Mouse (Mus musculus) midbrain, embryonic 11.5 days (tissue): ENCODE results near the gene Cd52. TPM values are rescaled to one million over a fixed set of nuclear protein-coding genes. Genes with fewer than 3 reads are reported as not detected.

ENCODE experiments used
- ATAC-seq: fragments of 200-750 bp; cut with Nextera tagmentation; 2 replicates; pipeline ENCODE4 v1.8.0; 2017; ENCODE audit warnings: moderate TSS enrichment, moderate library complexity; ENCODE audit not compliant: low FRiP score
- DNase-seq: peaks from one replicate; pipeline ENCODE4 v3.0.0; 2015; ENCODE audit warnings: low spot score; ENCODE audit errors: missing footprints
- H3K27ac ChIP-seq: fragments of 300-500 bp; sonication (generic); 2 replicates; pipeline ENCODE4 v1.5.1; 2014; ENCODE audit warnings: low read depth, low read length
- H3K27me3 ChIP-seq: fragments of 300-500 bp; sonication (generic); 2 replicates; pipeline ENCODE4 v1.6.1; 2014; ENCODE audit warnings: mild to moderate bottlenecking, low read length, moderate library complexity, mixed read lengths; ENCODE audit not compliant: control insufficient read depth, insufficient read depth
- H3K36me3 ChIP-seq: fragments of 300-500 bp; sonication (generic); 2 replicates; pipeline ENCODE4 v1.6.1; 2014; ENCODE audit warnings: mild to moderate bottlenecking, low read length, moderate library complexity, mixed read lengths; ENCODE audit not compliant: control insufficient read depth, insufficient read depth
- H3K4me1 ChIP-seq: fragments of 300-500 bp; sonication (generic); 2 replicates; pipeline ENCODE4 v1.6.1; 2014; ENCODE audit warnings: low read length; ENCODE audit not compliant: control insufficient read depth, insufficient read depth
- H3K4me2 ChIP-seq: fragments of 300-500 bp; sonication (generic); 2 replicates; pipeline ENCODE4 v1.6.1; 2014; ENCODE audit warnings: mild to moderate bottlenecking, moderate library complexity
- H3K4me3 ChIP-seq: fragments of 300-500 bp; sonication (generic); 2 replicates; pipeline ENCODE4 v1.5.1; 2014; ENCODE audit warnings: low read depth, low read length
- H3K9ac ChIP-seq: fragments of 300-500 bp; sonication (generic); 2 replicates; pipeline ENCODE4 v1.6.1; 2014; ENCODE audit warnings: low read length
- H3K9me3 ChIP-seq: fragments of 300-500 bp; sonication (generic); 2 replicates; pipeline ENCODE4 v1.6.1; 2016; ENCODE audit warnings: low read length; ENCODE audit not compliant: control insufficient read depth
- WGBS: fragments of 180-500 bp; shearing (Covaris S2); extraction: QIAGEN DNeasy Blood & Tissue Kit; methylation state at CpG from one replicate; pipeline ENCODE4 v1.1.7; 2014; 5-methylcytosine and 5-hydroxymethylcytosine counted together
- polyA plus RNA-seq: library from polyadenylated mRNA; unstranded; fragments of >200 nt; fragmentation: Nextera tagmentation; extraction: Ambion mirVana; gene quantifications from 2 replicates; pipeline ENCODE4 v1.2.1, GENCODE M21; 2014

Gene Cd52
- polyA plus RNA-seq, 1 experiment from 2014 or later = 4.3 TPM

- Histone ChIP-seq H3K9ac (no peak overlapping the region), H3K36me3 (no peaks in the 10 kb centered on the region), H3K4me3 (no peak overlapping the region), H3K9me3 (no peaks in the 10 kb centered on the region), H3K4me2 (no peak overlapping the region), H3K27ac (no peak overlapping the region), H3K27me3 (peaks cover 6% of the 10 kb centered on the region), H3K4me1 (peaks cover 3% of the 10 kb centered on the region; the same call in 1 of the 2 replicates)
- ATAC-seq (no peak), DNase-seq (no peak)
- WGBS = 93% methylated on average over 8 of the region's 8 CpGs
Observed at GRCm38 (mm10) chr4:134067383-134067782, 27.5 kb downstream of the Cd52 start.

DNA sequence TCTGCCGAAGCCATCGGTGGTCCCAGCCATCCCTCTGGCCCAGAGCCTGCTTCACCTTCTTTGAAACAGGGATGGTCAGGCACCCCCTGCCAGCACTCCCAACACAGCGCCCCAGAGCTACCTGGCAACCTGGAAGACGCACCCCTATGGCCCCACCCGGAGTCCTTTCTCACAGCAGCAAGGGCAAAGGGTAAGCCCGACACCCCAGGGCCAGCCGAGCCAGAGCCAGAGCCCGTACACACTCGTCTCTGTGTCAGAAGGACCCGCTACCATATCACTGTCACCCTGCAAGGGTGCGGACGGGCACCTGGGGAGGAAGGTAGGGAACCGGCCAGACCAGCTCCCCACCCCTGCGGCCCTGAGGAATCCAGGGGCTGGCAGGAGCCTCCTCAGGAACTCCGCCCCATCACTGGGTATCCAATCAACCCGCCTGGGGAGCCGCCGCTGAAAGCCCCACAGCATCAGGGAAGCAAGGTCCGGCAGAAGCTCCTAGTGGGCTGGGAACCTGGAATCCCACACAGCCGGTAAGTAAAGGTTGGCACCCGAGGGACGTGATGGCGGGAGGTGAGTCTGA, 29.4 kb downstream of the Cd52 start:
- Histone ChIP-seq H3K9me3 (no peaks in the 10 kb centered on the region), H3K4me2 (no peak overlapping the region), H3K36me3 (no peaks in the 10 kb centered on the region), H3K4me1 (peaks cover 3% of the 10 kb centered on the region; the same call in 1 of the 2 replicates), H3K4me3 (no peak overlapping the region), H3K9ac (no peak overlapping the region), H3K27me3 (peaks cover 6% of the 10 kb centered on the region), H3K27ac (no peak overlapping the region)
- ATAC-seq (no peak), DNase-seq (peak; percentile 66)
- WGBS = 21% methylated on average over 23 of the region's 23 CpGs

DNA sequence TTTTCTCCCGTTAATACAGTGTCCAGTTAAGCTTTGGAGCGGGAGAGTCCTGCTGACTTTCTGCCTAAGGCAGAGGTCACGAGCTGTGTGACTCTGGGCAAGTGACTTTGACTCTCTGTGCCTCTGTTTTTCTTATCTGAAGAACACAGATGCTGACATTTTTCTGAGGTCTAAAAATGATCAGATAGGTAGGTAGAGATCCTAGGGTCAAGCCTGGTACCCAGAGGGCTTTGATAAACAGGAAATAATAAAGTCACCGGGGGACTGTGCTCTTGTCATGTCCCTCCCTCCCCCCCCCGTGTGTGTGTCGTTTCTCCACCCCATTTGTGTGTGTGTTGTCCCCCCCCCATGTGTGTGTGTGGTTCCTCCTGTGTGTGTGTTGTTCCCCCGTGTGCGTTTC, 32.3 kb downstream of the Cd52 start:
- Histone ChIP-seq H3K9ac (no peak overlapping the region), H3K27ac (no peak overlapping the region), H3K4me1 (peaks cover 3% of the 10 kb centered on the region; the same call in 1 of the 2 replicates), H3K27me3 (peaks cover 7% of the 10 kb centered on the region), H3K9me3 (no peaks in the 10 kb centered on the region), H3K4me3 (no peak overlapping the region), H3K4me2 (no peak overlapping the region), H3K36me3 (no peaks in the 10 kb centered on the region)
- no peak for ATAC-seq
- 78% methylated on average over 8 of the region's 8 CpGs for WGBS
- DNase-seq = no peak

- H3K4me2 ChIP-seq = no peak overlapping the region
- peaks cover 7% of the 10 kb centered on the region for H3K27me3 ChIP-seq
- H3K27ac ChIP-seq = no peak overlapping the region
- no peaks in the 10 kb centered on the region for H3K9me3 ChIP-seq
- H3K4me3 ChIP-seq = no peak overlapping the region
- peaks cover 3% of the 10 kb centered on the region; the same call in 1 of the 2 replicates for H3K4me1 ChIP-seq
- H3K36me3 ChIP-seq = no peaks in the 10 kb centered on the region
- DNase-seq (peak; percentile 8), ATAC-seq (no peak)
- WGBS = 62% methylated on average over 8 of the region's 8 CpGs
- H3K9ac ChIP-seq = no peak overlapping the region
Observed at GRCm38 (mm10) chr4:134061944-134062446, 32.9 kb downstream of the Cd52 start.

- DNase-seq = peak; percentile 56
- ATAC-seq = no peak
- Histone ChIP-seq H3K27ac (no peak overlapping the region), H3K9me3 (no peaks in the 10 kb centered on the region), H3K9ac (no peak overlapping the region), H3K4me2 (no peak overlapping the region), H3K36me3 (no peaks in the 10 kb centered on the region), H3K4me1 (peaks cover 3% of the 10 kb centered on the region; the same call in 1 of the 2 replicates), H3K4me3 (no peak overlapping the region), H3K27me3 (peaks cover 7% of the 10 kb centered on the region)
- 63% methylated on average over 18 of the region's 18 CpGs for WGBS
Observed at GRCm38 (mm10) chr4:134061166-134061830, 33.6 kb downstream of the Cd52 start.

DNA sequence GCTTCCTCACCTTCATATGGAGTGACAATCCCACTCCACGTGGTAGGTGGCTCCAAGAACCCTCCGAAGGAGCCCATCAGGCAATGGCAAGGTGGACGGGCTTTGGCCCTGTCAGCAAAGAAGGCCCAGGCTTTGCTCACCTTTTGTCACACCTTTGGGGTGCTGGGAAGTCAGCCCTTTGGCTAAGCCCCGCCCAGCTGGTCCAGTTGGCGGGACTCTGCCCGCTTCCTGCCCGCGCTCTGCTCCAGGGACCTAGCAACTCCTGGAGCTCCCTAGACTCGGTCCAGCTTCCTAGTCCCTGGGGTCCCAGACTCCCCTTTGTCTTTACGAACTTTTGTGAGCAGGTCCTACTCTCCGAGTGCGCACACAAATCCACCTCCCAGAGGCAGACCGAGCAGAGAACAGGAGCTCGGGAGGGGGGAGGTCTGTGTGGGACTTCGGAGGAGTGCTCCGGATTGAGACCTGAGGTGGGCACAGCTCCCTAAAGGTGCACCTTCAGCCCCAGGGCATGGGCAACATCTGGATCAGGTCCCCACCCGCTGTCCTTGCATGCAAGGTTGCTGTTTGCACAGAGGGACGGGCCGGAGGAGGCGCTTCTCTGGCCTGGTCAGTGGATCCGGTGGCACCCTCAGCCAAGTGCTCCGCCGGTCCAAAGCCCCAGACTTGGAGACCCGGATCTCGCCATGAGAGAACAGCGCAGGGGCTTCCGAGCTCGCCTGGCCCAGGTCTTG, 34.6 kb downstream of the Cd52 start, which contains the start of gene Crybg2:
Gene Crybg2, plus strand, starts transcription at position 681 of the 731 bp plus-strand sequence.
- peaks cover 2% of the 10 kb centered on the region for H3K27me3 ChIP-seq
- H3K9me3 ChIP-seq = no peaks in the 10 kb centered on the region
- H3K36me3 ChIP-seq = no peaks in the 10 kb centered on the region
- 52% methylated on average over 28 of the region's 28 CpGs for WGBS
- no peak within 1 kb of the TSS for H3K4me3 ChIP-seq
- ATAC-seq (no peak), DNase-seq (peak; percentile 59)
- no peak within 1 kb of the TSS for H3K4me2 ChIP-seq
- H3K9ac ChIP-seq = no peak within 1 kb of the TSS
- peaks cover 2% of the 10 kb centered on the region; the same call in 1 of the 2 replicates for H3K4me1 ChIP-seq
- H3K27ac ChIP-seq = no peak within 1 kb of the TSS

GRCm38 (mm10) chr4:134058908-134059307, 36.0 kb downstream of the Cd52 start:
- DNase-seq (no peak), ATAC-seq (no peak)
- Histone ChIP-seq H3K27ac (no peak overlapping the region), H3K4me3 (no peak overlapping the region), H3K9ac (no peak overlapping the region), H3K9me3 (no peaks in the 10 kb centered on the region), H3K4me2 (no peak overlapping the region), H3K4me1 (no peaks in the 10 kb centered on the region), H3K36me3 (no peaks in the 10 kb centered on the region), H3K27me3 (peaks cover 2% of the 10 kb centered on the region; the same call in 1 of the 2 replicates)
- 79% methylated on average over 6 of the region's 6 CpGs for WGBS

GRCm38 (mm10) chr4:134058166-134058715, 36.6 kb downstream of the Cd52 start:
- Histone ChIP-seq H3K9me3 (no peaks in the 10 kb centered on the region), H3K9ac (no peak overlapping the region), H3K27me3 (peaks cover 2% of the 10 kb centered on the region; the same call in 1 of the 2 replicates), H3K27ac (no peak overlapping the region), H3K4me1 (no peaks in the 10 kb centered on the region), H3K4me2 (peak overlapping the region; percentile 3; the same call in 1 of the 2 replicates), H3K36me3 (no peaks in the 10 kb centered on the region), H3K4me3 (no peak overlapping the region)
- 43% methylated on average over 14 of the region's 14 CpGs for WGBS
- no peak for ATAC-seq
- peak; percentile 68 for DNase-seq
